Mouse (Mus musculus): ENCODE data around the gene Cxadr. TPM values are rescaled to one million over a fixed set of nuclear protein-coding genes. Genes with fewer than 3 reads are reported as not detected.
"Not testable (repeated sequence)": the region's sequence is repeated elsewhere in the genome, so short reads cannot be mapped to it uniquely, and the experiment has no call there.

Gene Cxadr
- total and polyA plus RNA-seq, 3 experiments = 0.33 TPM; not detected in 2

GRCm38 (mm10) chr16:78361466-78361865 is 60.2 kb downstream of the Cxadr start:
- no peaks in the 10 kb centered on the region for H3K4me1 ChIP-seq (ENCODE audit: control insufficient read depth in 1 of 2, insufficient read depth in 2 of 2, low read length in 2 of 2)
- H3K27me3 ChIP-seq (ENCODE audit: control insufficient read depth in 1 of 2, insufficient read depth in 2 of 2, low read length in 2 of 2) = no peaks in the 10 kb centered on the region
- no peak for DNase-seq (ENCODE audit: low read depth, low spot score)
- no peak overlapping the region for H3K27ac ChIP-seq (ENCODE audit: control insufficient read depth, low read depth, low read length)
- H3K79me2 ChIP-seq (ENCODE audit: control insufficient read depth, insufficient read depth, low read length, poor library complexity) = no peaks in the 10 kb centered on the region
- no peak overlapping the region for H3K4me3 ChIP-seq (ENCODE audit: control insufficient read depth in 1 of 2, insufficient read depth in 1 of 2, low read depth in 2 of 2, low read length in 2 of 2)
- peaks cover 0 to 51% of the 10 kb centered on the region in 2 experiments; a peak in 2 of 4 replicates for H3K36me3 ChIP-seq (ENCODE audit: control insufficient read depth in 1 of 2, insufficient read depth in 2 of 2, low read length in 2 of 2)
- H3K9me3 ChIP-seq (replicated peaks; ENCODE audit: insufficient read depth, low read length) = no peaks in the 10 kb centered on the region
- H3K9ac ChIP-seq (ENCODE audit: control insufficient read depth, low read depth, low read length, poor library complexity, severe bottlenecking) = no peak overlapping the region
- TF ChIP-seq POLR2A (IDR thresholded peaks at IDR 0.05; ENCODE audit: control insufficient read depth in 1 of 2, insufficient read depth in 1 of 2, low read depth in 1 of 2, low read length in 2 of 2, poor library complexity in 1 of 2) (no peak), ZC3H11A (IDR thresholded peaks at IDR 0.05; ENCODE audit: low read depth, low read length) (no peak), NRF1 (IDR thresholded peaks at IDR 0.05; ENCODE audit: insufficient read depth, low read depth, low read length, poor library complexity, severe bottlenecking) (no peak), RCOR1 (IDR thresholded peaks at IDR 0.05; ENCODE audit: low read depth, low read length) (no peak), CHD2 (IDR thresholded peaks at IDR 0.05; ENCODE audit: low read length) (no peak), BHLHE40 (IDR thresholded peaks at IDR 0.05; ENCODE audit: borderline replicate concordance, low read depth, low read length) (no peak), CHD1 (IDR thresholded peaks at IDR 0.05; ENCODE audit: low read depth, low read length) (no peak), MYC (IDR thresholded peaks at IDR 0.05; ENCODE audit: low read depth, low read length) (no peak), NELFE (IDR thresholded peaks at IDR 0.05; ENCODE audit: low read depth, low read length) (no peak), ZKSCAN1 (IDR thresholded peaks at IDR 0.05; ENCODE audit: low read depth, low read length) (no peak), MAZ (IDR thresholded peaks at IDR 0.05; ENCODE audit: low read depth, low read length) (no peak), USF2 (IDR thresholded peaks at IDR 0.05; ENCODE audit: borderline replicate concordance in 1 of 2, insufficient read depth in 1 of 2, low read depth in 1 of 2, low read length in 2 of 2) (no peak), MAX (IDR thresholded peaks at IDR 0.05; ENCODE audit: low read length) (no peak)

- H3K4me1 ChIP-seq (ENCODE audit: control insufficient read depth in 1 of 2, insufficient read depth in 2 of 2, low read length in 2 of 2); H3K9ac ChIP-seq (ENCODE audit: control insufficient read depth, low read depth, low read length, poor library complexity, severe bottlenecking); H3K27me3 ChIP-seq (ENCODE audit: control insufficient read depth in 1 of 2, insufficient read depth in 2 of 2, low read length in 2 of 2); H3K9me3 ChIP-seq (replicated peaks; ENCODE audit: insufficient read depth, low read length); H3K4me3 ChIP-seq (ENCODE audit: control insufficient read depth in 1 of 2, insufficient read depth in 1 of 2, low read depth in 2 of 2, low read length in 2 of 2); H3K27ac ChIP-seq (ENCODE audit: control insufficient read depth, low read depth, low read length); DNase-seq (ENCODE audit: low read depth, low spot score); H3K79me2 ChIP-seq (ENCODE audit: control insufficient read depth, insufficient read depth, low read length, poor library complexity): not testable (repeated sequence)
- peaks cover 0 to 56% of the 10 kb centered on the region in 2 experiments; a peak in 2 of 4 replicates for H3K36me3 ChIP-seq (ENCODE audit: control insufficient read depth in 1 of 2, insufficient read depth in 2 of 2, low read length in 2 of 2)
- TF ChIP-seq CTCF (IDR thresholded peaks at IDR 0.05 in 2 of 3, conservative IDR thresholded peaks at IDR 0.05 in 1 of 3; ENCODE audit: control insufficient read depth in 1 of 3, insufficient read depth in 1 of 3, low read depth in 2 of 3, low read length in 3 of 3, poor library complexity in 1 of 3, severe bottlenecking in 1 of 3) = 0 out of 6 replicates have a peak, but pooled peaks of 1 of the 3 experiments have one; percentile 16
Observed at GRCm38 (mm10) chr16:78364554-78364953, 63.3 kb downstream of the Cxadr start.

- Histone ChIP-seq H3K4me3 (ENCODE audit: control insufficient read depth in 1 of 2, insufficient read depth in 1 of 2, low read depth in 2 of 2, low read length in 2 of 2) (peak overlapping the region in 1 of 2 experiments; percentile 30; a peak in 2 of 4 replicates), H3K27ac (ENCODE audit: control insufficient read depth, low read depth, low read length) (peak overlapping the region; percentile 79), H3K36me3 (ENCODE audit: control insufficient read depth in 1 of 2, insufficient read depth in 2 of 2, low read length in 2 of 2) (peaks cover 31 to 38% of the 10 kb centered on the region in 2 experiments), H3K79me2 (ENCODE audit: control insufficient read depth, insufficient read depth, low read length, poor library complexity) (peaks cover 42% of the 10 kb centered on the region), H3K9me3 (replicated peaks; ENCODE audit: insufficient read depth, low read length) (no peaks in the 10 kb centered on the region), H3K27me3 (ENCODE audit: control insufficient read depth in 1 of 2, insufficient read depth in 2 of 2, low read length in 2 of 2) (no peaks in the 10 kb centered on the region), H3K4me1 (ENCODE audit: control insufficient read depth in 1 of 2, insufficient read depth in 2 of 2, low read length in 2 of 2) (peaks cover 12 to 22% of the 10 kb centered on the region in 2 experiments; a peak in 3 of 4 replicates), H3K9ac (ENCODE audit: control insufficient read depth, low read depth, low read length, poor library complexity, severe bottlenecking) (peak overlapping the region; percentile 39)
- peak; percentile 89 for DNase-seq (ENCODE audit: low read depth, low spot score)
- TF ChIP-seq ZNF384 (IDR thresholded peaks at IDR 0.05; ENCODE audit: low read depth, low read length) (no peak), CHD2 (IDR thresholded peaks at IDR 0.05; ENCODE audit: low read length) (no peak), BHLHE40 (IDR thresholded peaks at IDR 0.05; ENCODE audit: borderline replicate concordance, low read depth, low read length) (peak; percentile 72), ZMIZ1 (IDR thresholded peaks at IDR 0.05; ENCODE audit: low read depth, low read length) (no peak), MYB (IDR thresholded peaks at IDR 0.05; ENCODE audit: low read depth, low read length) (peak; percentile 74), MAZ (IDR thresholded peaks at IDR 0.05; ENCODE audit: low read depth, low read length) (no peak), MAX (IDR thresholded peaks at IDR 0.05; ENCODE audit: low read length) (peak; percentile 90), TBP (IDR thresholded peaks at IDR 0.05; ENCODE audit: low read depth, low read length) (no peak), ELF1 (IDR thresholded peaks at IDR 0.05; ENCODE audit: low read depth, low read length) (peak; percentile 77), JUND (IDR thresholded peaks at IDR 0.05; ENCODE audit: low read depth, low read length) (no peak), TCF12 (IDR thresholded peaks at IDR 0.05; ENCODE audit: low read depth, low read length) (no peak; the same call in 1 of the 2 replicates), NELFE (IDR thresholded peaks at IDR 0.05; ENCODE audit: low read depth, low read length) (no peak), SIN3A (IDR thresholded peaks at IDR 0.05; ENCODE audit: low read length) (peak; percentile 98), EP300 (IDR thresholded peaks at IDR 0.05; ENCODE audit: low read depth in 1 of 2, low read length in 2 of 2) (peak; percentile 48 to 58; a peak in 3 of 4 replicates), MAFK (IDR thresholded peaks at IDR 0.05; ENCODE audit: borderline replicate concordance, low read depth, low read length) (no peak), GATA1 (IDR thresholded peaks at IDR 0.05; ENCODE audit: low read depth, low read length) (peak; percentile 22; the same call in 1 of the 2 replicates)
Observed at GRCm38 (mm10) chr16:78371491-78372046, 70.3 kb downstream of the Cxadr start.
